Mouse (Mus musculus) natural killer cell, adult 2 months (primary cell): ENCODE results near the gene Lmf2.
A peak's percentile ranks its signal among the peaks of the same experiment; 100 is the strongest.

Source experiments
- DNase-seq, 2 experiments: peaks; one replicate each; pipeline ENCODE4 v3.0.0; 2022; ENCODE audit warnings: low spot score in 2 of 2

The Lmf2 gene

DNA sequence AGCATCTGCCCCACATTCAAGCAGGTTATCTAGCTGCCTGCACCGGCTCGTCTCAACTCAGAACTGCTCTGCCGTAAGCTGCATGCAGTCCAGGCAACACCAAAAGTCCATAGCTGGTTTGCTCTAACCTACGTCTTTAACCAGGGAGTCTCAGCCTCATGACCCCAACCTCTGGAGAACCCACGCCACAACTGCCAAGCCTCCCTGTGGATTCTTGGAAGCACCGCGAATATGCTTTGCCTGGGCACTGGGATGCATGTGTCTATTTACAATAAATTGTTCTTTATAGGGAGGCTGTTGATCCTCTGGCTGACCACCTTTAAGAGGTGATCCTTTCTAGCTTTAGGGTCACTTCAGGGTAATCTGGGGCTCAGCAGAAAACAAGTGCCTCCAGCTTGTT lies 17.1 kb upstream of the Lmf2 start:
- no peak for DNase-seq

DNA sequence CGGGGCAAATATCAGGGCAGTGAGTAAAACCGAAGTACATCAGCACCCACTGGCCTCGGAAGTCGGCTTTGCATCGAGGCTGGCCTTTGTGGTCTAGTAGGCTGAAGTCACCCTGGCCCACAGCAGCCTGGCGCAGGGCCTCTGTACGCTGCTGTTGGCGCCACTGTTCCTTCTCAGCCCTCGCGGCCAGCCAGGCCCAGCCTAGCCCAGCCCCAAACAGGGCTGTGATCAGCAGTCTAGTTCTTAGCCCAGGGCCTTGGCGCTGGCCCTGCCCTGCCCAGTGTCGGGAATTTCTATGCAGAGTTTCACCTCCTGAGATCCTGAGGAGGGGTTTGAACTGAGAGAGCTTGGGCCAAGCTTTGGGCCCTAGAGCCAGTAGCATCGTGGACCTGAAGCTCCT lies 16.6 kb upstream of the Lmf2 start:
- no peak for DNase-seq

DNA sequence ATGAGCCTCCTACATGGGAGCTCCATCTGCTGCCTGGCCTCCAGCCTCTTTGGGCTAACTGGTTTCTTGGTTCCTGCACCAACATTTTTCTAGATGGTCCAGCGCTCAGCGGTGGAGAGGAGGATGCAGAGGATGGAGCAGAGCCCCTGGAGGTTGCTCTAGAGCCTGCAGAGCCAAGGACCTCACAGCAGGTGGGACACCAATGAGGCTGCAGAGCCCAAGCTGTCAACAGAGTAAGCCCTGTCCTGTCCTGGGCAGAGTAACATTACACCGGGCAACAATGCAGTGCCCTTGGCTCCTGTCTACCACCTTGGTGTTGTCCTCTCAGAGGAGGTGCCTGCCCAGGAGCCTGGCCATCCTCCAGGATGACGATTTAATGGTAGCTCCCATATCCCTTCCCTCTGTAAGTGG lies 9.7 kb upstream of the Lmf2 start:
- DNase-seq, result no peak

DNA sequence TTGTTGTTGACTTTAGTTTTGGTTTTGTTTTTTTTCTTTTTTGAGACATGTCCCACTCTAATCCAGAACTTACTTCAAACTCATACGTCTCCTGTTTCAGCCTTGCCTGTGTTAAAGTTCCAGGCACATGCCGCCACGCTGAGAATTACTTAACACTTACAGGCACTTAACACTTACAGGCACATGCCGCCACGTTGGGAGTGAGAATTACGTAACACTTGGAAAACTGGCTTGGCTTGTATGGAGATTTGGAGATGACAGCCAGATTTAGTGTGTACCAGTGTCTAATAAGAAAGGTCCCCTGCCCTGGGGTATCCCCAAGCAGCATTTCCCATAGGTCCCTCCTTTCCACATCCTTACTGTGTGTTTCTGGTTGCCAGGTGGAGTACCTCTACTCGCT lies 7.6 kb upstream of the Lmf2 start:
- no peak for DNase-seq

DNA sequence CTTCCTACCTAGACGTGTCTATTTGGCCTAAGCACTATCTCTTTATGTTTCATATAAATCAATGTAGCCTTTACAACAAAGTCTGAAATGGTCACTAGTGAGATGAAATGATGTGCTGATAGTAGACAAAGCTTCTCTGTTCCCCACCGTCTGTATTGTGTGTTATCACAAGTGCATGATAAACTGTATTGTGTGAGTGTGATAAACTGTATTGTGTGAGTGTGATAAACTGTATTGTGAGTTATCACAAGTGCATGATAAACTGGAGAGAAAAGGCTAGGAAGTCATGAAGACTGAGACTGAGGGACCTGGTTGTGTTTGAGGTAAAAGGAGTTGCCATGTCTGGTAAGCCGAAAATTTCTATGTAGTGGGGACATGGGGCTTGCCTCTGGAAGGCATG lies 3.3 kb upstream of the Lmf2 start:
- no peak for DNase-seq

DNA sequence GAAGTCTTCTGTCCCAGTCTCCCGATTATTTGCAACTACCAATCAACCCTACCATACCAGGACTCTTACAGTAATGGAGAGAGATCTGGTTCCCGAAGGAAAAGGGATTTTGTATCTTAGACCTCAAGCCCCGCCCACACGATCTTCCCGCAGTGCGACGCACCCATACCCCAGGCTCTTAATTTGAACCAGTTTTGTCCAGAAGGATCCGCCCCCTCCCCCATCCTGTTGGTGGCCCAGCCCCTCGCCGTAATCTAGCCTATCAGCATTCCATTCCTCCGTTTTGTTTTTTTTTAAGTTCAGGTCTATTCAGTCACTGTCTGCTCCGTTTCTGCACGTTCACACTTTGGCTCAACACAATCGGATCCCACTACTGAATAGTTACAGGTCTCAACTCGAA lies 913 bp upstream of the Lmf2 start:
- peak in 1 of 2 experiments; percentile 45 for DNase-seq

DNA sequence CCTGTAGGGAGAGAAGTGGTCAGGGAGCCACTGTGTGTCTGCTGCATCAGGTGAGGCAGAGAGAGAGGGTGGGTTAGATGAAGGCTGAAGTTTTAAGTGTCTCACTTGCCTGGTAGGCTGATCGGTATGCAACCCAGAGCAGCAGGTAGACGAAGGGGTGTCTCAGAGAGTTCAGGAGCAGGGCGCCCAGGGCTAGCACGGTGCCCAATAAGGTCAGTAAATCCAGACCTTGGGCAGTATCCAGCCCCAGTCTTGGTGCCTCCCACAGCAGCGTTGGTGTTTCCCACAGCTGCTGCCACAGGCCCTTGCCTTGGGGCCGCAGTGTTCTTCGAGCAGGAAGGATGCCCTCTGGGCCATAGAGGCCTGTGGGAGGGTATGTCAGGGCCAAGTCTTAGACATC lies 1.0 kb downstream of the Lmf2 start:
- DNase-seq, result no peak

DNA sequence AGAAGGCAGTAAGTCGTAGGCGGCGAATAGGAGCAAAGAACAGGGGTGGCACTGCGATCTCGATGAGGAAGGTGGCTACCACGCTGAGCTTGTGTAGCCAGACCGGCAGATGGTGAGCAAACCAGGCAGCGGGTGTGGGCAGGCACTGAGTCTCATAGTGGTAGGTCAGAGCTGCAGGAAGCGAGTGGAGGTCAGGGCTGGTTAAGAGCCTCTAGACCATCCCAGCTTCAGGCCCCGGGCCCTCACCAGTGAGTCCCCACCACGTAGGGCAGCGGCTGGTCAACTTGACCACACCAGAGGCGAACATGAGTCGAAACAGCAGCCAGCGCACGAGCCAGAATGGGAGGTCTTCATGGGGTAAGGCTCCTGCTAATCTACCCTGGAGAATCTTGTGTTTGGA lies 1.6 kb downstream of the Lmf2 start:
- DNase-seq, result no peak

DNA sequence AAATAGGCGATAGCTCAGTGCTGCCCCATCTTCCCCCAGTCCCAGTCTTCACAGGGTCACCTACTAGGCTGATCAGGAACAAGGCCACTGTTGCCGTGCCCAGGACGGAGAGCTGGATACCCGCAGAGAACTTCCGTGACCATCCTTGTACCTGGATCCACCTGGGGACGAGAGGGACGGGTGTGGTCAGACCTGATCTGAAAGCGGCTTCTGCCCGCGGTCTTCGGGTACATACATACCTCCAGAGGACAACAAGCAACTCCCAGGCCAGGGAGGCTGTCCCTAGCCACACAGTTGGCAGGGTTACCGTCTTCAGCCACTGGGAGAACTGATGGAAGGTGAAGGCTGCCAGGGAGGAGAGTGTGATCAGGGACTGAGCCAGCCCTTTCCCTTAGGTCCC lies 2.7 kb downstream of the Lmf2 start:
- DNase-seq, result no peak

DNA sequence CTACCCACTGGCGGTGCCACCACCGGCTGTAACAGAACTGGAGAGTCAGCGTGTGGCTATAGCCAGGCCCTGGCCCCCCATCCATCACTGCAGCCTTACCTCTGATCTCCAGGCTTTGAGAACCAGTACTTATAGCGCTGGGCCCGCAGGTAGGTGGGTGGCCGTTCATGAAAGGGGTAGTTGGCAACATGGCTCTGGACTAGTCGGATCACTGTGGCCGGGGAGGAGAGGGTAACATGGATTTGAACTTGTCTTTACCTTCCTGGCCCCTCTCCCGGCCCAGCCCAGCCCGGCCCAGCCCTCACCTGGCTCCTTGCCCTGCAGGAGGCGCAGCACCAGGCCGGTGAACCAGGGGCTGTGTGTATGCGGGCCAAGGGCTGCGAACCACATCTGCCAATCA lies 3.4 kb downstream of the Lmf2 start:
- no peak for DNase-seq

DNA sequence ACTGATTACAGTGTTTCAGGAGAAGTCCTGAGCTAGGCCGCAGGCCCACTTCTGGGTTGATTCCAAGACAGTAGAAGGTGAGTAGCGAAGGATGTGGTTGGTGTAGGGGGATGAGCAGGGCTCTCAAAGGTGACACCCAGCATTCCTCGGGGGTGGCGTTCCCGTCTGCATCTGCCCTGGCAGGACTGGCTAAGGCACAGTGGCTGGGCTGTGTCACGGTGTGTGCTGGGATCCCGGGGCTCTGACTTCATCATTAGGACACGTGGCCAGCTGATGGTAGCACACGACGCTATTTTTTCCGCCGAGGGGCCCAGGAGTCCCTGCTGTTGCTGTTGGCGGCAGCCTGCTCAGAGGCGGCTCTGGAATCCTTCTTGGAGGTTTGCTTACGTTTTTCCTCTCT lies 4.2 kb downstream of the Lmf2 start:
- DNase-seq, result no peak

DNA sequence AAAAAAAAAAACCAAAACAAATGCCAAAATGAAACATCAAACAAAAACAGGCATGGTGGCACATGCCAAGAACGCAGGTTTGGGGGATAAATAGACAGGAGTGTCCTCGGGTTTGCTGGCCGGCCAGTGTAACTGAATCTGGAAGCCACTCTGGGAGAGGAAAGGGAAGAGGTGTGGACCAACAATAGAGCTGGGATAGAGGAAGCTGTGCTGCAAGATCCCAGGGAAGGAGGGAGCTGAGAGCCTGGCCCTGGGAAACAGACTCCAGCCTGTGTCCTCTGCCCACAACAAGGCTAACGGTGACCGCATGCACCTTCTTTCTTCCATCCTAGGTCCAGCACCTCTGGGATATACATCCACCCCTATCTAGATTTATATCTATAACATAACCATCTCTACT lies 5.0 kb downstream of the Lmf2 start:
- no peak for DNase-seq

DNA sequence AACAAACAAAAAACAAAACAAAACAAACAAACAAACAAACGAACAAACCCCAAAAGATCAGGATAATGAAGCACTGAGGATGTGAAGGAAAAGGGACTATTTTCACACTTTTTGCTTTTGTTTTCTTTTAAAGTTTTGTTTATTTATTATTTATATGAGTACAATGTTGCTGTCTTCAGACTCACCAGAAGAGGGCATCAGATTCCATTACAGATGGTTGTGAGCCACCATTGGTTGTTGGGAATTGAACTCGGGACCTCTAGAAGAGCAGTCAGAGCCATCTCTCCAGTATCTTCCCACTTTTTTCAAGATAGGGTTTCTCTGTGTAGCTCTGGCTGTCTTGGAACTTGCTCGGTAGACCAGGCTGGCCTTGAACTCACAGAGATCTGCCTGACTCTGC lies 12.1 kb downstream of the Lmf2 start:
- DNase-seq, result no peak

DNA sequence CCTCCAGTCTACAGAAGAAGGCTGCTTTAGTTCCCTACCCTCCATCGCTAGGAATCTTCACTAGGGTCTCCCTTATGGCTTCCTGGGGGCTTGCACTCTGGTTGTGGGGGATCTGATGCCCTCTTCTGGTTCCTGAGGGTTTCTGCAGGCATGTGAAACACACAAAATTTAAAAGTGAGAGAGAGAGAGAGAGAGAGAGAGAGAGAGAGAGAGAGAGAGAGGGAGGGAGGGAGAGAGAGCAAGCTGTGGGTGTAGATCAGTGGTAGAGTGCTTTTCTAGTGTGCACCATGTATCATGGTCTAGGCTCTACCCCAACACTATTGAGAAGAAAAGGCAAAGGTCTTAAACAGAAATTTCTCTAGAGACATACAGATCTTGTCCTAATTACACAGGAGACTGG lies 13.8 kb downstream of the Lmf2 start:
- no peak for DNase-seq

DNA sequence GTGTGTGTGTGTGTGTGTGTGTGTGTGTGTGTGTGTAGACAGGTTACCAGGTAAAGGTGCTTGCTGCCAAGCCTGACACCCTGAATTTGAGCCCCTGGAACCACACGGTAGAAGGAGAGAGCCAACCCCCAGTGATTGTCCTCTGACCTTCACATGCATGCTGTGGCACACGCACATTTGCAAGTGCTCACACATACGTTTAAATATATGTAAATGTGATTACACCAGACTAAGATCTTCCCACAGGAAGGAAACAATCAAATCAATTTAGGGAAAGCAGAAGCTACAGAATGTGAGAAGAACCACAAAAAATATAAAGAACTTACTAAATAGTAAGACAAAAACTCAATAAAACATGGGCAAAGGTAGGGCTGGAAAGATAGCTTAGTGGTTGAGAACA lies 15.3 kb downstream of the Lmf2 start:
- no peak for DNase-seq

DNA sequence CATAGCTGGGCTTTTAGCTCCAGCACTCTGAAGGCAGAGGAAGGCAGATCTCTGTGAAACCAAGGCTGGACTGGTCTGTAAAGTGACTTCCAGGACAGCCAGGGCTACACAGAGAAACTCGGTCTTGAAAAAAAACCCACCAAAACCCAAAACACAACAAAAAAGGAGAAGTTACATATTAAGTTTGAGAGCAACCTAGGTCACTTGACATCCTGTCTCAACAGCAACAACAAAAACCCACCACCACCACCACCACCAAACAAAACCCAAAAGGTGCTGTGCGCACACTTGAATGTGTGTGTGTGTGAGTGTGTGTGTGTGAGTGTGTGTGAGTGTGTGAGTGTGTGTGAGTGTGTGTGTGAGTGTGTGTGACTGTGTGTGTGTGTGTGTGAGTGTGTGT lies 15.8 kb downstream of the Lmf2 start:
- peak in 1 of 2 experiments; percentile 60 for DNase-seq

DNA sequence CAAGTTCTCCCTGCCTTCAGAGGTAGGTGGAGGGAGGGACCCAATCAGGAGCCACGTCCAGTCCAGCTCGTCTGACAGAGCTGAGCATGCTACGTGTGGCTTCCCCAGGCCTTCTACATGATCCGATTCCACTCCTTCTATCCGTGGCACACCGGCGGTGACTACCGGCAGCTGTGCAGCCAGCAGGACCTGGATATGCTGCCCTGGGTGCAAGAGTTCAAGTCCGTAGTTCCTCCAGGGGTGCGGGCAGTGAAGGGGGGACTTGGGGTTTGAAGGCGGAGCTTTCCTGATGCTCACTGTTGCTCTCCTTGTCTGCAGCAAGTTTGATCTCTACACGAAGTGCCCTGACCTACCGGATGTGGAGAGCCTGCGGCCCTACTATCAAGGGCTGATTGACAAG lies 19.0 kb downstream of the Lmf2 start:
- DNase-seq, result no peak

DNA sequence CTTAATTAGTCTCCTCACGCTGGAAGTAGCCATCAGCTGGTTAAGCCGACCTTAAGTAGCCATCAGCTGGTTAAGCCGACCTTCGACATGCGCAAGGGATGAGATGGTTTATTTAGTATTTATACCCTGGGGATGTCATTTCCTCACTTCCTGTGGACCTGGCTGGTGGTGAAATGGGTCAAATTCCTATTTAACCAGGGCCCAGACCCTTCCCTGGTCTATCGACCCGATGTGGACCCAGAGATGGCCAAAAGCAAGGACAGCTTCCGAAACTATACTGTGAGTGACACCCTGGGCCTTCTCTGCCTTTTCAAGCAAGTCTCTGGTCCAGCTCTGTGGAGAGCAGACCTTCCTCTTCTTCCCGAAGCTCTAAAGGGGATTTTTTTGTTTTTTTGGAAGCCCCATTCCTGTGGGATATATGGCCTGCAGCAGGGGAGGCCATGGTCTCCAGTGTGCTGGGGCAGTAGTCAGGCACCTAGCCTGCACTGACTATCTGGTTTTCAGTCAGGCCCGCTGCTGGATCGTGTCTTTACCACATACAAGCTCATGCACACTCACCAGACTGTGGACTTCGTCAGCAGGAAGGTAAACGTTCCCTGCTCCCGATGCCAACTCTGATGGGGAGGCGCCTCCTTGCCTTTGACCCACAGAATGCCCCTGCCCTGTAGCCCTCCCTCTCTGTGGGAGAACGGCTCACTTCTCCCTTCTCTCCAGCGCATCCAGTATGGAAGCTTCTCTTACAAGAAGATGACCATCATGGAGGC lies 20.5 kb downstream of the Lmf2 start:
- no peak for DNase-seq

DNA sequence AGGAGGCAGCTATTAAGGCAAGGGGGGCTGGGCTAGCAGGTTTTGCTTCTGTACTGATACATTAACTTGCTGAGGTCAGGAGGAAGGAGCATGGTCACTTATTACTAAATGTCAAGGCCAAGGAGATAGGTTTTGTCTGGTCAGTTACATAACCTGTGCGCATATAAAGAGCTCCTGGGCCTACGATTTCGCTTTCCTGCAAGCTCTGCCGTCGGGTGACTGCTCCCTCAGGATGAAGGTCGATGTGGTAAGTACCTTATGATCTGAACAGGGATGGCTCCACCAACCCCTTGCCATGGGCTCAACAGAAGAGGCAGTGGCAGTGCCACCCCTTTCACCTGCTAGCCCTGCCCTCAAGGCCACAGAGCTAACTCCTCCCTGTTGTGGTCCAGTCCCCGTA lies 21.2 kb downstream of the Lmf2 start, which contains the start of gene Miox:
TSS of gene Miox (plus strand) at position 128 of the 400 bp plus-strand sequence.
- no peak for DNase-seq

DNA sequence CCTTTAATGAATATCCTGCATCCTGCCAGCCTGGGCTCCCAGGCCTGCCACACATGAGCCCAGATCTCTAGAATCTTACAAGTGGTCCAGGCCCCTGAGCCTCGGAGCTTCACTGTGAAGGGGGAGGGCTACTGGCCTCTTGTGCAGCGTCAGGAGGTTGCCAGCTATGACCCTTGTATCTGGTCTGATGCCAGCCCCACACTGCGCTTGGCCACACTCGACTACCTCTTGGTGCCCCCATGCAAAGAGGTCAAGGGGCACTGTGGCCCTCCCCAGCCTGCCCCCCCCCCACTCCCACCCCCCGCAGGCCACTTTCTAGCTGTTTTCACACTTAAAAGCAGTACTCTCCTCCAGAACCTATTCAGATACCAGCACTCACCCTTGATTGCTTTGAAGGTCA lies 29.0 kb downstream of the Lmf2 start:
- DNase-seq, result no peak

DNA sequence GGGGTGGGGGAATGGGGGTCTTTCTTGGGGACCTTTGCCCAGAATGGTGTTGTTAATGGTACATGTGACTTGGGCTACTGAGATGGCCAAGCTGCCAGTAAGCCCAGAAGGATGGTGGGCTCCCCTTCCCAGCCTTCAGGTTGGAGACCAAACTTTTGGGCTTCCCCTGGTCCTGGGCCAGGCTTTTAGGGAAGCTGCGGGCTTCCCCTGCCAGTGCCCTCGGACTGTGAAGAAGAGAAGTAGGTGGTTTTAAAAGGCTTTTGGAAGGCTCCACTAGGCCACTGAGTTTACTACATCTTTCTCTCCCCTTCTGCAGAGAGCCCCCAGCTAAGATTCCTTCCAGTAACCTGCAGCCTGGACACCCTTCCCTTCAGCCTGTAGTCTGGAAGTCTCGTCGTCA lies 31.8 kb downstream of the Lmf2 start:
- no peak for DNase-seq

DNA sequence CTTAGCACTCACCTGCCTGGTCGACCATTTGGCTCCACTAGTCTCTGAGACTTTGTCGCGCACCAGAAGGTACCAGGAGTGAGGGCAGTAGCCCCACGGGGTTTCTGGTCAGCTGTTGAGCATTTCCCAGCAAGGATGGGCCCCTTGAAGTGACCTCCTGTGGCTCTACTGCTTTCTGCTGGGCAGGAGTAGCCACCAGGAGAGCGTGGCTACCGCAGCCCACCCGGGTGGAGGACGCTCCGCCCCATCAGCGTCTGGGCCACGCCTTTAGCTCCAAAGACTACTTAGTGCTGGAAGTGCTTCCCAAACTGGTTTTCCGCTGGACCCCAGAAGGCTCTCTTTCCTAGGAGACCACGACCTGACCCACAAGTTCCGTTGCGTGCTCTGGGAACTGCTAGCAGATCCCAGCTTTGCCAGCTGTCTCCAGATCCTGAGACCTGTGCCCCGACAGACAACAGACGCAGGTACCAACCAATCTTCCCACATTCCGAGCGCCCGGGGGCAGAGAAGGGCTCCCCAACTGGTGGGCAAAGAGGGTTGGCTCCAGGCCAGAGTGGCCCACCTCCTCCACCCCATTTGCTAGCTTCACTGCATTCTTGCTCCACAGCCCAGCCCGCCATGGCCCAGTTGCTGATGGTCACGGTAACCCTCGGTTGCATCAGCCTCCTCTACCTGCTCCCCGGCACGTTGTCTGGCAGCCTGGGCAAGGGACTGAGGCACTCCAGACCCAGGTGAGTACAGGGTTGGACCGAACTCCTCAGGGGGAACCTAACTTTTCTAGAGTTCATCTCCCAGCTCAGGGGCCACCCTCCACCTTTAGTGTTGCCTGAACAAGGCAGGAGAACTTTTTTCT lies 32.6 kb downstream of the Lmf2 start, which contains the start of gene Adm2:
TSS of gene Adm2 (plus strand) at position 51 of the 853 bp plus-strand sequence.
- no peak for DNase-seq

DNA sequence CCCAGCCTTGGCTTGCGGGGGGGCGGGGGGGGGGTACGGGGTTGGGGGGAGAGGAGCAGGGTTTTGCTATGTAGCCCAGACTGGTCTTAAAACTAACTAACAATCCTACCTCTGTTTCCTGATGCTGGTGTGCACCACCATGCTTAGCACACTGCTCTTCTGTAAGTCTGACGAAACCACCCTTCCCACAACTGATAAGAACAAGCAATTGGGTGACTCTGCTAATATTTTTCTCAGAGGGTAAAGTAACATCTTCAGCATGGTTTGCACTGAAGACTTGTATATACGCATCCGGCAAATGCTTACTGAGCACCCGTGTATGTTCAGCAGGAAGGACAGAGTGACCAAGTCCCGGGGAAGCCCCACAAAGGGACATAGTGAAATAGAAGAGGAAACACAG lies 34.2 kb downstream of the Lmf2 start:
- DNase-seq, result peak; percentile 32 to 62
